Mouse (Mus musculus) midbrain, postnatal 0 days (tissue): ENCODE data around the gene Mrpl41. TPM values are rescaled to one million over a fixed set of nuclear protein-coding genes. Genes with fewer than 3 reads are reported as not detected.
"Not testable (repeated sequence)": the region's sequence is repeated elsewhere in the genome, so short reads cannot be mapped to it uniquely, and the experiment has no call there.

Experiments used
- ATAC-seq: fragments of 200-750 bp; cut with Nextera tagmentation; 2 replicates; pipeline ENCODE4 v1.8.0; 2017; ENCODE audit warnings: moderate number of reproducible peaks, mild to moderate bottlenecking, moderate TSS enrichment, moderate library complexity; ENCODE audit not compliant: low FRiP score
- DNase-seq: peaks from one replicate; pipeline ENCODE4 v3.0.0-alpha.2; 2015; ENCODE audit warnings: low spot score
- H3K27ac ChIP-seq: fragments of 300-500 bp; sonication (generic); 2 replicates; pipeline ENCODE4 v1.5.1; 2014; ENCODE audit warnings: low read depth, mild to moderate bottlenecking, low read length, mixed read lengths
- H3K27me3 ChIP-seq: fragments of 300-500 bp; sonication (generic); 2 replicates; pipeline ENCODE4 v1.6.1; 2014; ENCODE audit warnings: low read length, control low read depth, mixed read lengths; ENCODE audit not compliant: insufficient read depth
- H3K36me3 ChIP-seq: fragments of 300-500 bp; sonication (generic); 2 replicates; pipeline ENCODE4 v1.6.1; 2014; ENCODE audit warnings: low read length, control low read depth, mixed read lengths; ENCODE audit not compliant: insufficient read depth
- H3K4me1 ChIP-seq: fragments of 300-500 bp; sonication (generic); 2 replicates; pipeline ENCODE4 v1.6.1; 2014; ENCODE audit warnings: mild to moderate bottlenecking, control low read depth, antibody characterized with exemption, low read length, mixed read lengths; ENCODE audit not compliant: insufficient read depth
- H3K4me2 ChIP-seq: fragments of 300-500 bp; sonication (generic); 2 replicates; pipeline ENCODE4 v1.6.1; 2014; ENCODE audit warnings: low read depth, mild to moderate bottlenecking, low read length, mixed read lengths; ENCODE audit not compliant: poor library complexity, severe bottlenecking
- H3K4me3 ChIP-seq: fragments of 300-500 bp; sonication (generic); 2 replicates; pipeline ENCODE4 v1.5.1; 2014; ENCODE audit warnings: low read depth, mild to moderate bottlenecking, low read length, moderate library complexity
- H3K9ac ChIP-seq: fragments of 300-500 bp; sonication (generic); replicated peaks from 2 replicates; pipeline ENCODE4 v1.6.1; 2014; ENCODE audit warnings: mild to moderate bottlenecking, low read length, moderate library complexity, mixed read lengths; ENCODE audit not compliant: poor library complexity, severe bottlenecking
- H3K9me3 ChIP-seq: fragments of 300-500 bp; sonication (generic); 2 replicates; pipeline ENCODE4 v1.6.1; 2016; ENCODE audit warnings: low read length, control low read depth
- CTCF ChIP-seq: IDR thresholded peaks from 2 replicates; pipeline ENCODE4 v1.5.1; 2016; ENCODE audit warnings: antibody characterized with exemption, mild to moderate bottlenecking
- WGBS: fragments of 180-500 bp; shearing (Covaris S2); extraction: QIAGEN DNeasy Blood & Tissue Kit; methylation state at CpG from one replicate; pipeline ENCODE4 v1.1.7; 2014; 5-methylcytosine and 5-hydroxymethylcytosine counted together
- polyA plus RNA-seq: library from polyadenylated mRNA; unstranded; fragments of >200 nt; fragmentation: Nextera tagmentation; extraction: Ambion mirVana; gene quantifications from 2 replicates; pipeline ENCODE4 v1.2.1, GENCODE M21; 2015
- total RNA-seq: library from RNA; depleted of rRNA; stranded (reverse); fragments of >200 nt; gene quantifications from 2 replicates; pipeline ENCODE4 v1.2.3, GENCODE M21; 2014

Mrpl41 gene
- total and polyA plus RNA-seq, 2 experiments from 2014 or later, result 68.1 to 183 TPM

DNA sequence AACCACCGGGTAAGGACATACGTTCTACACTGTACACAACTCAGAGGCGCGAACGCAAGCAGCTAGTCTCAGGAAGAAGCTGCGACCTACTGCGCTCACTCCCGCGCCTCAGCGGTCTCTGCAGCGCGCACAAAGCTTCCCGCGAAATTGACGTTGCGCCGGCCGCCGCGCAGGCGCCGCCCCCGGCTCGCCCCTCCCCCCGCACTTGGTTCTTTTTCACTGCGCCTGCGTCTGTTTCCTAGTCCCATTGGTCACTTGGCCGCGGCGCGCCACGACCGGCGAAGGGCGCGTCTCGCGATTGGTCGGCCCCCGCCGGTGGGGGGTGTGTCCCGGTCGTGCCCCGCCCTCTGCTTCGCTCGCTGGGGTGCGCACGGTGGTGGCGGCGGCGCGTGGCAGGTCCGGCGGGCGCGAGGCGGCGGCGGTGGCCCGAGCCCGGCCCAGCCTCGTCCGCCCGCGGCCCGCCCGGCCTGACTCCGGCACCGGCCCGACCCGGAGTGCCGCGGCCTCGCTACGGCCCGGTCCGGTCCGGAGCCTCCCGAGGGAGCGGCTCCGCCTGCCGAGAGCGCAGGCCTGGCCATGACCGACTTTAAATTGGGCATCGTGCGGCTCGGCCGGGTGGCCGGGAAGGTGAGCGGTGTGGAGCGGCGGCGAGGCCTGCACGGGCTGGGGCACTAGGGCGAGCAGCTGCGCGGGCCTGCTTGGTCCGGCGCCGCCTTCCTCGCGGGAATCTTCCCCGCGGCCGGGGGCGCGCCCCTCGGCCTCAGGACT, 25.3 kb downstream of the Mrpl41 start, which contains the start of gene Zmynd19:
TSS of gene Zmynd19 (plus strand) at position 372 of the 768 bp plus-strand sequence.
- Histone ChIP-seq H3K4me3 (peak within 1 kb of the TSS; percentile 98), H3K36me3 (peaks cover 14% of the 10 kb centered on the region), H3K27me3 (no peaks in the 10 kb centered on the region), H3K9ac (peak within 1 kb of the TSS; percentile 88), H3K4me2 (peak within 1 kb of the TSS; percentile 95), H3K27ac (peak within 1 kb of the TSS; percentile 63), H3K4me1 (peaks cover 5% of the 10 kb centered on the region; the same call in 1 of the 2 replicates), H3K9me3 (no peaks in the 10 kb centered on the region)
- peak; percentile 98 for ATAC-seq
- TF ChIP-seq CTCF, result no peak
- WGBS, result under 1% methylated on average over 83 of the region's 108 CpGs
- DNase-seq, result peak; percentile 98

DNA sequence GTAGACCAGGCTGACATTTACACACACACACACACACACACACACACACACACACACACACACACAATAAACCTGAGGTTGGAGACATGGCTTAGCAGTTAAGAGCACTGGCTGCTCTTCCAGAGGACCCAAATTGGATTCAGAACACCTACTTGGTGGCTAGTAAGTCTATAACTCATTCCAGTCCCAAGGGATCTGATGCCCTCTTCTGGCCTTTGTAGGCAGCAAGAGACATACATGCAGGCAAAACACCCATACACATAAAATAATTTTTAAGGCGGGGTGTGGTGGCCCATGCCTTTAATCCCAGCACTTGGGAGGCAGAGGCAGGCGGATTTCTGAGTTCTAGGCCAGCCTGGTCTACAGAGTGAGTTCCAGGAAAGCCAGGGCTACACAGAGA, 30.6 kb downstream of the Mrpl41 start:
- WGBS, result 52% methylated on average over 2 of the region's 2 CpGs
- not testable (repeated sequence) for ATAC-seq

DNA sequence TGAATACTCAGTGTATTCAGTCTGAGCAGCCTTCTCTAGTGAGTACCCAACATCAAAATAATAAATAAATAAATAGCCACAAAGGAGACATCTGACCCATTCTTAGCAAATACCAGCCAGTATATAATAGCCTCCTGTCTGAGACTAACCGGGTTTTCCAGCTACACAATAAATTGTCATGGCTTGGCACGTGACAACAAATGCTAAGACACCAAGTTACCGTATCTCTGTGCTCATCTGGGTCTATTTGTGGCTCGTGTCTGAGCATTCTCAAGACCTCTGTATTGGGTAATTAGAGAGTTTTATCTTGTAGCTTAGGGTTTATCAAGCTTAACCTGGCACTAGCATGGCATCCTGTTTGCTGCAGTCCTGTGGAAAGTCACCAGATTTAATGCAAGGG, 32.8 kb downstream of the Mrpl41 start:
- Histone ChIP-seq H3K27me3 (no peaks in the 10 kb centered on the region), H3K27ac (no peak overlapping the region), H3K9me3 (no peaks in the 10 kb centered on the region), H3K9ac (no peak overlapping the region), H3K4me2 (no peak overlapping the region), H3K4me1 (no peaks in the 10 kb centered on the region), H3K36me3 (no peaks in the 10 kb centered on the region), H3K4me3 (no peak overlapping the region)
- WGBS, result 73% methylated on average over 4 of the region's 4 CpGs
- DNase-seq, result no peak
- no peak for TF ChIP-seq CTCF
- no peak for ATAC-seq

More for the DNA sequence above, 30.6 kb downstream of the Mrpl41 start:
- H3K4me2 ChIP-seq, H3K27me3 ChIP-seq, H3K9me3 ChIP-seq, H3K4me3 ChIP-seq, H3K4me1 ChIP-seq, H3K36me3 ChIP-seq, H3K9ac ChIP-seq, H3K27ac ChIP-seq: not testable (repeated sequence)
- DNase-seq, result peak; percentile 40
- TF ChIP-seq CTCF, result peak; percentile 51

DNA sequence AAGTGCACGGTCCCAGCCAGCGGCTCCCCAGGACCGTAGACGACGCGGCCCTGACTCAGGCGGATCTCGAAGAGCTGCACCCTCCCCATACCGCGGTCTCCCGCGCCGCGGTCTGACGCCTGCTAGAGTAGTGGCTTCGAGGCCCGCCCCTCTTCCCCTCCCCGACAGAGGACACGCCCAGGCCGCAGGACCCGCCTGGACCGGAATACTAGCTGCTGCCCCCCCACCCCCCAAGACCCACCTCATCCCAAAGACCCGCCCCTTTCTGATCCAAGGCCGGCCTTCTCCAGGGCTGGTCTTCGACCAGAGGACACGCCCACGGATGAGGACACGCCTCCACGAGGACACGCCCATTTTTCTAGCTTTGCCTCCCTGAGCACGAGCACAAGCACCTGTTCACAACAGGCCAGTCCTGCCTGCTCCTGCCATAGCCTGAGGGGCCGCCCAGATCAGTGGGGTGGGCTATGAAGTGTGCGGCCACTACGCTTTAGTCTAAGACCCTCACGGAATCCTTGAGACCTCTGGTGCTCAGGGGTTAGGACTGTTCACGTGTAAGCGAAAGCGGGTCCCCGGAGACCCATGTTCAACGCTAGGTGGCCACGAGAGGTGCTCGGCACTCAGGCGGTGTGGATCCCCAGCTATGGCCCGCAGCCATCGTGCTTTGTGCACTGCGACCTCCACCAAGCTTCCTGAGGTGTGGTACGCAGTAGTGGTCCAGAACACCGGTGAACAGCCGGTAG, 39.7 kb downstream of the Mrpl41 start, which contains the start of gene Arrdc1:
TSS of gene Arrdc1 (minus strand) at position 196 of the 740 bp plus-strand sequence.
- ATAC-seq, result peak; percentile 90
- peak within 1 kb of the TSS; percentile 87 for H3K9ac ChIP-seq

DNA sequence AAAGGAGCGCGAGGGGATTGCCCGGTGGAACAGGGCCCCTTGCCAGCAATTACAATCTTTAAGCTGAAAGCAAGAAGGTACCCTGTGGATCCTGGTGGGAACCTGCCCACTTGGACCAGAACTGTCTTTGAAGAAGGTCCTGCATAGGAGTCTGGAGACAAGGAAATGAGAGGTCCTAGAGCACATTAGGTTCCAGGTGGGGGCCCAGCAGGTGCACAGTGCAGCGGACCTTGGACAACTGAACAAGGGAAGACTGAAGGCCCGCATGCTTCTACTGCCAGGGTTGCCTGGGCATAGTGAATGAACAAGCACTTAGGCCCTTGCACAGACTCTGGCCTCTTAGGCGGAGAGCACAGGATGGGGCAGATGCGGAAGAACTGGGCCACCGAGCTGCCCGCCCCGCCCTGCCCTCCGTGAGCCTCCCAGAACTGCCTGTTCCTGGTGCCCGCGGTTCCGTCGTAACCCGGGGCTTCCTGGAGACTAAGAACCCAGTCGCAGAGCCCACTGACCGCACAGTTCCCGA, 40.4 kb downstream of the Mrpl41 start:
- no peaks in the 10 kb centered on the region for H3K27me3 ChIP-seq
- peak overlapping the region; percentile 72 for H3K27ac ChIP-seq
- WGBS, result 3% methylated on average over 18 of the region's 19 CpGs
- no peak for TF ChIP-seq CTCF
- H3K9ac ChIP-seq, result peak overlapping the region; percentile 87
- H3K4me1 ChIP-seq, result peaks cover 2% of the 10 kb centered on the region; the same call in 1 of the 2 replicates
- ATAC-seq (peak; percentile 64), DNase-seq (peak; percentile 28)
- peak overlapping the region; percentile 85 for H3K4me2 ChIP-seq
- H3K9me3 ChIP-seq, result no peaks in the 10 kb centered on the region
- no peaks in the 10 kb centered on the region for H3K36me3 ChIP-seq
- H3K4me3 ChIP-seq, result peak overlapping the region; percentile 74

More for the DNA sequence above, 39.7 kb downstream of the Mrpl41 start, which contains the start of gene Arrdc1:
- Histone ChIP-seq H3K4me1 (peaks cover 2% of the 10 kb centered on the region; the same call in 1 of the 2 replicates), H3K9me3 (no peaks in the 10 kb centered on the region), H3K4me2 (peak within 1 kb of the TSS; percentile 85), H3K36me3 (no peaks in the 10 kb centered on the region), H3K27me3 (no peaks in the 10 kb centered on the region), H3K27ac (peak within 1 kb of the TSS; percentile 72), H3K4me3 (peak within 1 kb of the TSS; percentile 74)
- peak; percentile 72 for TF ChIP-seq CTCF
- DNase-seq, result peak; percentile 93
- 1% methylated on average over 43 of the region's 49 CpGs for WGBS
